8 mouse cellular contexts compared by ENCODE assay signal in genomic region chr19:48144129-48144528, GRCm38 (mm10).
DNase-seq lines count a peak whose midpoint lies in the region; ATAC-seq and TF ChIP-seq lines count a peak whose summit lies in the region.

No protein-coding gene starts in this region.

- H3K4me3 ChIP-seq in heart, embryonic 10.5 days: no peak overlapping the region
- H3K4me3 ChIP-seq in MEL (ENCODE audit: control insufficient read depth in 1 of 2, insufficient read depth in 1 of 2, low read depth in 2 of 2, low read length in 2 of 2): no peak overlapping the region
- no peak overlapping the region for H3K4me3 ChIP-seq in limb, embryonic 14.5 days (replicated peaks; ENCODE audit: low read length)

- peak; percentile 7 for TF ChIP-seq RAD21 in MEL (IDR thresholded peaks at IDR 0.05; ENCODE audit: low read depth, low read length)

- no peak overlapping the region for H3K9ac ChIP-seq in MEL (ENCODE audit: control insufficient read depth, low read depth, low read length, poor library complexity, severe bottlenecking)
- no peak overlapping the region for H3K9ac ChIP-seq in limb, embryonic 14.5 days (ENCODE audit: low read depth, low read length, severe bottlenecking)

- no peaks in the 10 kb centered on the region for H3K4me1 ChIP-seq in heart, embryonic 10.5 days
- H3K4me1 ChIP-seq in MEL (ENCODE audit: control insufficient read depth in 1 of 2, insufficient read depth in 2 of 2, low read length in 2 of 2): no peaks in the 10 kb centered on the region
- H3K4me1 ChIP-seq in limb, embryonic 14.5 days (ENCODE audit: control insufficient read depth, insufficient read depth, low read length): no peaks in the 10 kb centered on the region

- TF ChIP-seq EP300 in MEL (IDR thresholded peaks at IDR 0.05; ENCODE audit: low read depth in 1 of 2, low read length in 2 of 2): no peak

- DNase-seq in heart, postnatal 4 days: peak; percentile 37
- DNase-seq in heart, embryonic 10.5 days (ENCODE audit: low spot score): no peak
- DNase-seq in MEL (ENCODE audit: low read depth, low spot score): no peak
- DNase-seq in embryo, embryonic 11.5 days (ENCODE audit: low read depth, low spot score): peak; percentile 31
- DNase-seq in kidney, postnatal 10 days: peak; percentile 67
- DNase-seq in limb, embryonic 14.5 days (ENCODE audit: low spot score): peak; percentile 50
- DNase-seq in urinary bladder, postnatal 36 days (ENCODE audit: low spot score in 2 of 2): no peak

- H3K27ac ChIP-seq in heart, embryonic 10.5 days: no peak overlapping the region
- no peak overlapping the region for H3K27ac ChIP-seq in MEL (ENCODE audit: control insufficient read depth, low read depth, low read length)
- H3K27ac ChIP-seq in limb, embryonic 14.5 days (replicated peaks; ENCODE audit: low read depth, low read length): no peak overlapping the region

- H3K4me2 ChIP-seq in limb, embryonic 14.5 days (replicated peaks; ENCODE audit: low read depth, low read length, severe bottlenecking): no peak overlapping the region

- 0 out of 2 replicates have a peak, but pooled peaks cover 3% of the 10 kb centered on the region for H3K27me3 ChIP-seq in heart, embryonic 10.5 days (ENCODE audit: insufficient read depth, poor library complexity, severe bottlenecking)
- no peaks in the 10 kb centered on the region for H3K27me3 ChIP-seq in MEL (ENCODE audit: control insufficient read depth in 1 of 2, insufficient read depth in 2 of 2, low read length in 2 of 2)
- H3K27me3 ChIP-seq in limb, embryonic 14.5 days (ENCODE audit: control insufficient read depth, insufficient read depth, low read length): no peaks in the 10 kb centered on the region; the same call in 1 of the 2 replicates

- ATAC-seq in limb, embryonic 14.5 days (ENCODE audit: low FRiP score, low read depth): no peak
- no peak for ATAC-seq in megakaryocyte progenitor cell, adult 5-6 weeks (replicated peaks; ENCODE audit: poor library complexity)

- TF ChIP-seq POLR2A in MEL (IDR thresholded peaks at IDR 0.05; ENCODE audit: control insufficient read depth in 1 of 2, insufficient read depth in 1 of 2, low read depth in 1 of 2, low read length in 2 of 2, poor library complexity in 1 of 2): no peak
- no peak for TF ChIP-seq POLR2A in limb, embryonic 14.5 days (IDR thresholded peaks at IDR 0.05; ENCODE audit: borderline replicate concordance, extremely low read depth, insufficient read depth, insufficient read length)

- H3K9me3 ChIP-seq in heart, embryonic 10.5 days: no peaks in the 10 kb centered on the region
- no peaks in the 10 kb centered on the region for H3K9me3 ChIP-seq in MEL (replicated peaks; ENCODE audit: insufficient read depth, low read length)
- H3K9me3 ChIP-seq in limb, embryonic 14.5 days (ENCODE audit: control insufficient read depth, low read length): no peaks in the 10 kb centered on the region

- H3K79me2 ChIP-seq in MEL (ENCODE audit: control insufficient read depth, insufficient read depth, low read length, poor library complexity): no peaks in the 10 kb centered on the region

- no peak for TF ChIP-seq CTCF in MEL (IDR thresholded peaks at IDR 0.05 in 2 of 3, conservative IDR thresholded peaks at IDR 0.05 in 1 of 3; ENCODE audit: control insufficient read depth in 1 of 3, insufficient read depth in 1 of 3, low read depth in 2 of 3, low read length in 3 of 3, poor library complexity in 1 of 3, severe bottlenecking in 1 of 3)

- H3K36me3 ChIP-seq in heart, embryonic 10.5 days: no peaks in the 10 kb centered on the region
- H3K36me3 ChIP-seq in MEL (ENCODE audit: control insufficient read depth in 1 of 2, insufficient read depth in 2 of 2, low read length in 2 of 2): no peaks in the 10 kb centered on the region
- H3K36me3 ChIP-seq in limb, embryonic 14.5 days (ENCODE audit: control insufficient read depth, insufficient read depth, low read length): no peaks in the 10 kb centered on the region

- WGBS in heart, embryonic 10.5 days: 31% methylated on average over 1 of the region's 1 CpGs
- WGBS in limb, embryonic 14.5 days: 29% methylated on average over 1 of the region's 1 CpGs

TF ChIP-seq in MEL, 35 proteins besides CTCF, POLR2A, EP300 and RAD21:
- no peak for TF ChIP-seq NELFE (IDR thresholded peaks at IDR 0.05; ENCODE audit: low read depth, low read length)
- TF ChIP-seq MEF2A (IDR thresholded peaks at IDR 0.05; ENCODE audit: extremely low read depth, insufficient replicate concordance, low read depth, low read length, poor library complexity, severe bottlenecking): no peak
- no peak for TF ChIP-seq MYC (IDR thresholded peaks at IDR 0.05; ENCODE audit: low read depth, low read length)
- TF ChIP-seq TAL1 (IDR thresholded peaks at IDR 0.05; ENCODE audit: low read length): no peak
- no peak for TF ChIP-seq JUND (IDR thresholded peaks at IDR 0.05; ENCODE audit: low read depth, low read length)
- no peak for TF ChIP-seq ELF1 (IDR thresholded peaks at IDR 0.05; ENCODE audit: low read depth, low read length)
- 0 out of 2 replicates have a peak, but pooled peaks have one; percentile 11 for TF ChIP-seq SMC3 (IDR thresholded peaks at IDR 0.05; ENCODE audit: low read depth, low read length)

Comparison
In these comparisons a context has a peak if more than half of its experiments do, and no peak if none do; other contexts are left out.
1. DNase-seq: peak in heart, postnatal 4 days (single experiment), embryo, embryonic 11.5 days (single experiment), kidney, postnatal 10 days (single experiment) and limb, embryonic 14.5 days (single experiment); none in heart, embryonic 10.5 days (single experiment), MEL (single experiment) and urinary bladder, postnatal 36 days (0 of 2).